Mouse (Mus musculus) forebrain, embryonic 11.5 days (tissue): Measurements from ENCODE around the gene Tex13c2. TPM values are rescaled to one million over a fixed set of nuclear protein-coding genes. Genes with fewer than 3 reads are reported as not detected.

Experiments used
- ATAC-seq: fragments of 200-750 bp; cut with Nextera tagmentation; replicated peaks from 2 replicates; pipeline ENCODE4 v1.8.0; 2017; ENCODE audit warnings: moderate TSS enrichment; ENCODE audit not compliant: low FRiP score
- DNase-seq: peaks from one replicate; pipeline ENCODE4 v3.0.0-alpha.2; 2017; ENCODE audit warnings: low spot score
- H3K27ac ChIP-seq: fragments of 300-500 bp; sonication (generic); 2 replicates; pipeline ENCODE4 v1.5.1; 2014; ENCODE audit warnings: low read depth, low read length
- H3K27me3 ChIP-seq: fragments of 300-500 bp; sonication (generic); 2 replicates; pipeline ENCODE4 v1.6.1; 2014; ENCODE audit warnings: mild to moderate bottlenecking, low read length, mixed read lengths; ENCODE audit not compliant: control insufficient read depth, insufficient read depth
- H3K36me3 ChIP-seq: fragments of 300-500 bp; sonication (generic); 2 replicates; pipeline ENCODE4 v1.6.1; 2014; ENCODE audit warnings: mild to moderate bottlenecking, low read length, moderate library complexity, mixed read lengths; ENCODE audit not compliant: control insufficient read depth, insufficient read depth
- H3K4me1 ChIP-seq: fragments of 300-500 bp; sonication (generic); replicated peaks from 2 replicates; pipeline ENCODE4 v1.6.1; 2014; ENCODE audit warnings: low read length, mixed read lengths; ENCODE audit not compliant: control insufficient read depth, insufficient read depth
- H3K4me2 ChIP-seq: fragments of 300-500 bp; sonication (generic); 2 replicates; pipeline ENCODE4 v1.6.1; 2014; ENCODE audit warnings: low read depth, mild to moderate bottlenecking, low read length, moderate library complexity, mixed read lengths; ENCODE audit not compliant: severe bottlenecking
- H3K4me3 ChIP-seq: fragments of 300-500 bp; sonication (generic); 2 replicates; pipeline ENCODE4 v1.5.1; 2014; ENCODE audit warnings: low read depth, low read length
- H3K9ac ChIP-seq: fragments of 300-500 bp; sonication (generic); 2 replicates; pipeline ENCODE4 v1.6.1; 2014; ENCODE audit warnings: low read length
- H3K9me3 ChIP-seq: fragments of 300-500 bp; sonication (generic); 2 replicates; pipeline ENCODE4 v1.6.1; 2016; ENCODE audit warnings: low read length, mixed read lengths; ENCODE audit not compliant: control insufficient read depth
- WGBS: fragments of 180-500 bp; shearing (Covaris S2); extraction: QIAGEN DNeasy Blood & Tissue Kit; methylation state at CpG from one replicate; pipeline ENCODE4 v1.1.7; 2014; 5-methylcytosine and 5-hydroxymethylcytosine counted together
- polyA plus RNA-seq: library from polyadenylated mRNA; unstranded; fragments of >200 nt; fragmentation: Nextera tagmentation; extraction: Ambion mirVana; gene quantifications from 2 replicates; pipeline ENCODE4 v1.2.1, GENCODE M21; 2014

Gene Tex13c2
- polyA plus RNA-seq, result not detected in 2 replicates

- no peak within 1 kb of the TSS for H3K4me3 ChIP-seq
- H3K27ac ChIP-seq, result no peak within 1 kb of the TSS
- DNase-seq, result no peak
- H3K4me1 ChIP-seq, result no peaks in the 10 kb centered on the region
- no peak within 1 kb of the TSS for H3K4me2 ChIP-seq
- WGBS, result 91% methylated on average over 16 of the region's 16 CpGs
- no peak for ATAC-seq
- no peaks in the 10 kb centered on the region for H3K9me3 ChIP-seq
- H3K36me3 ChIP-seq, result no peaks in the 10 kb centered on the region
- no peaks in the 10 kb centered on the region for H3K27me3 ChIP-seq
- no peak within 1 kb of the TSS for H3K9ac ChIP-seq
These were observed at the start of gene Tex13c2 for GRCm38 (mm10) chrX:42489446-42489845. Tex13c2 (plus strand) TSS chrX:42489691.

GRCm38 (mm10) chrX:42450305-42450704 is 39.2 kb upstream of the Tex13c2 start:
- no peak for DNase-seq
- no peak for ATAC-seq
- no peak overlapping the region for H3K9ac ChIP-seq
- H3K4me3 ChIP-seq, result no peak overlapping the region
- H3K4me1 ChIP-seq, result no peaks in the 10 kb centered on the region
- no peak overlapping the region for H3K4me2 ChIP-seq
- no peaks in the 10 kb centered on the region for H3K27me3 ChIP-seq
- no peaks in the 10 kb centered on the region for H3K36me3 ChIP-seq
- H3K27ac ChIP-seq, result no peak overlapping the region
- 80% methylated on average over 1 of the region's 1 CpGs for WGBS
- no peaks in the 10 kb centered on the region for H3K9me3 ChIP-seq

DNA sequence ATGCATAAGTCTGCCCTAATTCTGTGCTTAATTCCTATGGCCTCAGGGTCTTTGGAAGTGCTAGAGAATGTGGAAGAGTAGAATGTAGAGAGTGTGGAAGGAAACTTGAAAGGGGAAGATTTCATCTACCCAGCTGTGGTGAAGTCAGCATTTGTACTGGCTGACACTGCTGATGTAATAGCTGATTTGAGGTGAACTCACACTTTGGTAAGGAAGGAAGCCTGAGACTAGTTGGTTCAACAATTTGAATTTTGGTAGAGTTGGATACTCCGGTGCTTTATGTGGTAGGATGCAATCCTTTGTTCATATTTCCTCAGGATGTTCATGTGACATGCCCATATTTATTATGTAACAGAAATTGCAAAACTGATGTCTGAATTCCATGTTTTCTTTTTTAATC is 36.5 kb upstream of the Tex13c2 start:
- Histone ChIP-seq H3K9me3 (no peaks in the 10 kb centered on the region), H3K4me1 (no peaks in the 10 kb centered on the region), H3K27me3 (no peaks in the 10 kb centered on the region), H3K4me3 (no peak overlapping the region), H3K4me2 (no peak overlapping the region), H3K9ac (no peak overlapping the region), H3K27ac (no peak overlapping the region), H3K36me3 (no peaks in the 10 kb centered on the region)
- ATAC-seq, result no peak
- 100% methylated on average over 1 of the region's 1 CpGs for WGBS
- no peak for DNase-seq

- ATAC-seq (no peak), DNase-seq (no peak)
- no peaks in the 10 kb centered on the region for H3K9me3 ChIP-seq
- H3K4me2 ChIP-seq, result no peak overlapping the region
- no peak overlapping the region for H3K27ac ChIP-seq
- H3K4me1 ChIP-seq, result no peaks in the 10 kb centered on the region
- H3K27me3 ChIP-seq, result no peaks in the 10 kb centered on the region
- WGBS, result 85% methylated on average over 7 of the region's 7 CpGs
- no peak overlapping the region for H3K4me3 ChIP-seq
- no peaks in the 10 kb centered on the region for H3K36me3 ChIP-seq
- no peak overlapping the region for H3K9ac ChIP-seq
These were observed 35.0 kb upstream of the Tex13c2 start for GRCm38 (mm10) chrX:42454533-42454932.

GRCm38 (mm10) chrX:42490336-42490735 is 845 bp downstream of the Tex13c2 start:
- WGBS, result 93% methylated on average over 8 of the region's 8 CpGs
- ATAC-seq, result no peak
- Histone ChIP-seq H3K36me3 (no peaks in the 10 kb centered on the region), H3K9ac (no peak overlapping the region), H3K4me1 (no peaks in the 10 kb centered on the region), H3K27me3 (no peaks in the 10 kb centered on the region), H3K4me3 (no peak overlapping the region), H3K9me3 (no peaks in the 10 kb centered on the region), H3K4me2 (no peak overlapping the region), H3K27ac (no peak overlapping the region)
- no peak for DNase-seq

DNA sequence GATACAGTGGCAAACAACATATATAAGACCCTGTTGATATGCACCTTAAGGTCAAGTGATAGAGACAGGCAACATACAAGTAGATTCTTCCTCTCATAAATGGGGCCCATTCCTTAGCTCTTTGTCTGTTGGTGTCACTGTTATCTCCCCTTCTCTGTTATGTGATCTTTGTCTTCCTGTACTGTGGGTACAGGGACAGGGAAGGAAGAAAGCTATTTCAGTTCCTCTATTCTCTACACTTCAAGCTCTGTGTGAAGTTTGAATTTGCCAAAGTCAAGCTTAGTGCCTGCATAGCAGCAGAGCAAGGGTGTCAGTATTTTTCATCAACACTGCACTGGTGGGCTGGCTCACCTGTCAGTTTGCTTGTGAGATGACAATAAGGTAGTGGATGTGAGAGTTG is 11.0 kb downstream of the Tex13c2 start:
- no peaks in the 10 kb centered on the region for H3K36me3 ChIP-seq
- no peak overlapping the region for H3K27ac ChIP-seq

GRCm38 (mm10) chrX:42502291-42503043 is 13.0 kb downstream of the Tex13c2 start, which contains the start of gene Sh2d1a:
Sh2d1a (plus strand) TSS chrX:42502453.
- Histone ChIP-seq H3K9ac (no peak within 1 kb of the TSS), H3K4me1 (no peaks in the 10 kb centered on the region), H3K4me2 (no peak within 1 kb of the TSS), H3K36me3 (no peaks in the 10 kb centered on the region), H3K27me3 (no peaks in the 10 kb centered on the region), H3K4me3 (no peak within 1 kb of the TSS), H3K9me3 (no peaks in the 10 kb centered on the region), H3K27ac (no peak within 1 kb of the TSS)
- WGBS, result 83% methylated on average over 13 of the region's 13 CpGs
- DNase-seq (no peak), ATAC-seq (no peak)

More for the DNA sequence above, 11.0 kb downstream of the Tex13c2 start:
- DNase-seq (no peak), ATAC-seq (no peak)
- H3K4me1 ChIP-seq, result no peaks in the 10 kb centered on the region
- no peaks in the 10 kb centered on the region for H3K9me3 ChIP-seq
- H3K9ac ChIP-seq, result no peak overlapping the region
- no peak overlapping the region for H3K4me3 ChIP-seq
- H3K27me3 ChIP-seq, result no peaks in the 10 kb centered on the region
- H3K4me2 ChIP-seq, result no peak overlapping the region

- Histone ChIP-seq H3K4me2 (no peak overlapping the region), H3K9ac (no peak overlapping the region), H3K9me3 (no peaks in the 10 kb centered on the region), H3K27me3 (no peaks in the 10 kb centered on the region), H3K4me1 (no peaks in the 10 kb centered on the region), H3K4me3 (no peak overlapping the region), H3K36me3 (no peaks in the 10 kb centered on the region), H3K27ac (no peak overlapping the region)
- WGBS, result 84% methylated on average over 2 of the region's 2 CpGs
- ATAC-seq (no peak), DNase-seq (no peak)
These were observed 21.6 kb downstream of the Tex13c2 start for GRCm38 (mm10) chrX:42511105-42511504.

DNA sequence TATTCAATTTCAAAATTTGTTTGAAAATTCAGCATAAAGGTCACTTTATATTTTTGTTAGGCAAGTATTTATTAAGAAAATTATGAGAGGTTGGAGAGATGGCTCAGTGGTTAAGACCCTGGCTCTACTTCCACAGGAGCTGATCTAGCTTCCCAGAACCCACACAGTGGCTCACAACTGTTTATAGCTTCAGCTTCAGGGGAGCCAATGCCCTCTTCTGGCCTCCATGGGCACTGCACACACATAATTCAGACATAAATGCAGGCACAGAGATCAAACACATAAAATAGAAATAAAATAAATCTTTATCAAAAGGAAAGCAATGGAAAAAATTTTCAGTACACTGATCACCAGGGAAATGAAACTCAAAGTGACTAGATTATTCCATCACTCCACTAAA is 23.1 kb downstream of the Tex13c2 start:
- Histone ChIP-seq H3K4me2 (no peak overlapping the region), H3K9me3 (no peaks in the 10 kb centered on the region), H3K4me1 (no peaks in the 10 kb centered on the region), H3K36me3 (no peaks in the 10 kb centered on the region), H3K27ac (no peak overlapping the region), H3K27me3 (no peaks in the 10 kb centered on the region), H3K9ac (no peak overlapping the region), H3K4me3 (no peak overlapping the region)
- ATAC-seq, result no peak
- DNase-seq, result no peak
